Mouse (Mus musculus) hindbrain, embryonic 14.5 days (tissue): ENCODE data around the gene Dop1b. TPM values are rescaled to one million over a fixed set of nuclear protein-coding genes. Genes with fewer than 3 reads are reported as not detected.
"Not testable (repeated sequence)": the region's sequence is repeated elsewhere in the genome, so short reads cannot be mapped to it uniquely, and the experiment has no call there.

ENCODE experiments used
- ATAC-seq: fragments of 200-750 bp; cut with Nextera tagmentation; 2 replicates; pipeline ENCODE4 v1.8.0; 2017; ENCODE audit warnings: moderate number of reproducible peaks, mild to moderate bottlenecking, moderate TSS enrichment, moderate library complexity; ENCODE audit not compliant: low FRiP score
- DNase-seq: peaks from one replicate; pipeline ENCODE4 v3.0.0-alpha.2; 2015; ENCODE audit warnings: low spot score
- H3K27ac ChIP-seq: fragments of 300-500 bp; sonication (generic); 2 replicates; pipeline ENCODE4 v1.5.1; 2014; ENCODE audit warnings: mild to moderate bottlenecking, moderate library complexity
- H3K27me3 ChIP-seq: fragments of 300-500 bp; sonication (generic); 2 replicates; pipeline ENCODE4 v1.6.1; 2014; ENCODE audit warnings: mild to moderate bottlenecking, low read length, mixed read lengths; ENCODE audit not compliant: control insufficient read depth, insufficient read depth
- H3K36me3 ChIP-seq: fragments of 300-500 bp; sonication (generic); replicated peaks from 2 replicates; pipeline ENCODE4 v1.6.1; 2014; ENCODE audit not compliant: control insufficient read depth, insufficient read depth
- H3K4me1 ChIP-seq: fragments of 300-500 bp; sonication (generic); replicated peaks from 2 replicates; pipeline ENCODE4 v1.6.1; 2014; ENCODE audit warnings: antibody characterized with exemption, low read length, mixed read lengths; ENCODE audit not compliant: control insufficient read depth, insufficient read depth
- H3K4me2 ChIP-seq: fragments of 300-500 bp; sonication (generic); replicated peaks from 2 replicates; pipeline ENCODE4 v1.6.1; 2014; ENCODE audit warnings: mild to moderate bottlenecking, moderate library complexity
- H3K4me3 ChIP-seq: fragments of 300-500 bp; sonication (generic); replicated peaks from 2 replicates; pipeline ENCODE4 v1.5.1; 2014; ENCODE audit warnings: mild to moderate bottlenecking, low read length
- H3K9ac ChIP-seq: fragments of 300-500 bp; sonication (generic); 2 replicates; pipeline ENCODE4 v1.6.1; 2014
- H3K9me3 ChIP-seq: fragments of 300-500 bp; sonication (generic); 2 replicates; pipeline ENCODE4 v1.6.1; 2016; ENCODE audit warnings: low read length; ENCODE audit not compliant: control insufficient read depth
- WGBS: fragments of 180-500 bp; shearing (Covaris S2); extraction: QIAGEN DNeasy Blood & Tissue Kit; methylation state at CpG from one replicate; pipeline ENCODE4 v1.1.7; 2014; 5-methylcytosine and 5-hydroxymethylcytosine counted together
- polyA plus RNA-seq: library from polyadenylated mRNA; unstranded; fragments of >200 nt; fragmentation: Nextera tagmentation; extraction: Ambion mirVana; gene quantifications from 2 replicates; pipeline ENCODE4 v1.2.1, GENCODE M21; 2014

Gene Dop1b
- polyA plus RNA-seq, 1 experiment from 2014 or later, result 41.8 TPM

- no peak for DNase-seq
- Histone ChIP-seq H3K9ac (no peak overlapping the region), H3K4me3 (no peak overlapping the region), H3K27me3 (no peaks in the 10 kb centered on the region), H3K9me3 (peaks cover 5% of the 10 kb centered on the region; the same call in 1 of the 2 replicates), H3K4me1 (no peaks in the 10 kb centered on the region), H3K4me2 (no peak overlapping the region), H3K36me3 (peaks cover 8% of the 10 kb centered on the region; the same call in 1 of the 2 replicates), H3K27ac (no peak overlapping the region)
- ATAC-seq, result no peak
- 83% methylated on average over 7 of the region's 7 CpGs for WGBS
These were observed 105.2 kb downstream of the Dop1b start for GRCm38 (mm10) chr16:93816861-93817260.

GRCm38 (mm10) chr16:93817371-93817770, 105.7 kb downstream of the Dop1b start:
- Histone ChIP-seq H3K9me3 (no peaks in the 10 kb centered on the region; the same call in 1 of the 2 replicates), H3K27ac (no peak overlapping the region), H3K4me1 (no peaks in the 10 kb centered on the region), H3K4me2 (no peak overlapping the region), H3K4me3 (no peak overlapping the region), H3K27me3 (no peaks in the 10 kb centered on the region), H3K36me3 (peaks cover 3% of the 10 kb centered on the region; the same call in 1 of the 2 replicates), H3K9ac (no peak overlapping the region)
- ATAC-seq (no peak), DNase-seq (no peak)
- 87% methylated on average over 5 of the region's 5 CpGs for WGBS

- Histone ChIP-seq H3K9me3 (0 out of 2 replicates have a peak, but pooled peaks cover 9% of the 10 kb centered on the region), H3K4me1 (no peaks in the 10 kb centered on the region), H3K9ac (no peak overlapping the region), H3K36me3 (no peaks in the 10 kb centered on the region; the same call in 1 of the 2 replicates), H3K27ac (no peak overlapping the region), H3K27me3 (no peaks in the 10 kb centered on the region), H3K4me2 (no peak overlapping the region; the same call in 1 of the 2 replicates), H3K4me3 (no peak overlapping the region)
- no peak for ATAC-seq
- WGBS, result 46% methylated on average over 12 of the region's 12 CpGs
- no peak for DNase-seq
These were observed 107.1 kb downstream of the Dop1b start for GRCm38 (mm10) chr16:93818691-93819324.

GRCm38 (mm10) chr16:93819325-93819696, 107.6 kb downstream of the Dop1b start:
- 83% methylated on average over 4 of the region's 4 CpGs for WGBS
- Histone ChIP-seq H3K4me2 (no peak overlapping the region), H3K27me3 (no peaks in the 10 kb centered on the region), H3K9ac (no peak overlapping the region), H3K4me1 (no peaks in the 10 kb centered on the region), H3K27ac (no peak overlapping the region), H3K4me3 (no peak overlapping the region), H3K9me3 (0 out of 2 replicates have a peak, but pooled peaks cover 13% of the 10 kb centered on the region), H3K36me3 (no peaks in the 10 kb centered on the region)
- ATAC-seq, result no peak
- DNase-seq, result no peak

- DNase-seq (no peak), ATAC-seq (no peak)
- Histone ChIP-seq H3K9me3 (0 out of 2 replicates have a peak, but pooled peaks cover 15% of the 10 kb centered on the region), H3K9ac (no peak overlapping the region), H3K4me2 (no peak overlapping the region), H3K27ac (no peak overlapping the region), H3K36me3 (no peaks in the 10 kb centered on the region), H3K4me3 (no peak overlapping the region), H3K27me3 (no peaks in the 10 kb centered on the region), H3K4me1 (no peaks in the 10 kb centered on the region)
- 92% methylated on average over 1 of the region's 1 CpGs for WGBS
These were observed 108.3 kb downstream of the Dop1b start for GRCm38 (mm10) chr16:93820040-93820439.

GRCm38 (mm10) chr16:93821706-93822105, 110.0 kb downstream of the Dop1b start:
- DNase-seq (no peak), ATAC-seq (no peak)
- Histone ChIP-seq H3K9ac (no peak overlapping the region), H3K4me2 (no peak overlapping the region), H3K4me3 (no peak overlapping the region), H3K4me1 (no peaks in the 10 kb centered on the region), H3K27me3 (no peaks in the 10 kb centered on the region), H3K9me3 (0 out of 2 replicates have a peak, but pooled peaks cover 15% of the 10 kb centered on the region), H3K36me3 (no peaks in the 10 kb centered on the region), H3K27ac (no peak overlapping the region)
- 93% methylated on average over 3 of the region's 3 CpGs for WGBS

GRCm38 (mm10) chr16:93822433-93823225, 110.9 kb downstream of the Dop1b start:
- H3K36me3 ChIP-seq, H3K4me2 ChIP-seq, H3K27ac ChIP-seq, DNase-seq, ATAC-seq, H3K27me3 ChIP-seq, H3K4me1 ChIP-seq, H3K4me3 ChIP-seq, H3K9ac ChIP-seq: not testable (repeated sequence)
- 0 out of 2 replicates have a peak, but pooled peaks cover 15% of the 10 kb centered on the region for H3K9me3 ChIP-seq
- 90% methylated on average over 4 of the region's 8 CpGs for WGBS

GRCm38 (mm10) chr16:93824799-93825198, 113.1 kb downstream of the Dop1b start:
- ATAC-seq (no peak), DNase-seq (no peak)
- 86% methylated on average over 4 of the region's 4 CpGs for WGBS
- H3K9ac ChIP-seq, result no peak overlapping the region
- H3K4me3 ChIP-seq, result no peak overlapping the region
- H3K27ac ChIP-seq, result no peak overlapping the region
- H3K27me3 ChIP-seq, result no peaks in the 10 kb centered on the region
- H3K9me3 ChIP-seq, result 0 out of 2 replicates have a peak, but pooled peaks cover 15% of the 10 kb centered on the region
- no peaks in the 10 kb centered on the region for H3K36me3 ChIP-seq
- no peaks in the 10 kb centered on the region for H3K4me1 ChIP-seq
- H3K4me2 ChIP-seq, result no peak overlapping the region

GRCm38 (mm10) chr16:93825463-93825862, 113.8 kb downstream of the Dop1b start:
- H3K27ac ChIP-seq, result no peak overlapping the region
- H3K9ac ChIP-seq, result no peak overlapping the region
- over 99% methylated on average over 4 of the region's 4 CpGs for WGBS
- H3K27me3 ChIP-seq, result no peaks in the 10 kb centered on the region
- H3K4me1 ChIP-seq, result no peaks in the 10 kb centered on the region
- ATAC-seq (no peak), DNase-seq (no peak)
- H3K4me3 ChIP-seq, result no peak overlapping the region
- 0 out of 2 replicates have a peak, but pooled peaks cover 15% of the 10 kb centered on the region for H3K9me3 ChIP-seq
- H3K36me3 ChIP-seq, result no peaks in the 10 kb centered on the region
- H3K4me2 ChIP-seq, result no peak overlapping the region
